Mouse (Mus musculus): ENCODE measurements around the gene Rnf222.
A peak's percentile ranks its signal among the peaks of the same experiment; 100 is the strongest.

Gene Rnf222

DNA sequence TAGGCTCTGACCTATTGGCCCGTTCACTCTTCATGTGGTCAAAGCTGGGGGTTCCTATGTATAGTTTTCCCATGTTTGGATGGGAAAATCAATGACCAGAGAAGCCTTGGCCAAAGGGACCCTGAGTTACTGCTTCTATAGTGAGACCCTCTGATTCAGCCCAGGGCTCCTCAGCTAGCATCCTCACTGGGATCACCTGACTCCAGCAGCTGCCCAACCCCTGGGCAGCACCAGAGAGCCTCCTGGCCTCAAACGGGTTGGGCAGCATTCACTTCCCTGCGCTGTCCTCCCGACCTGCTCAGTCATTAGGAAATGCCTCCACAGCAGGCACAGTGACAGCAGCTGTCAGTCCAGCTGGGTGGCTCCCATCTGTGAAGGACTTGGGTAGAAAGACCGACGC, at the start of gene Rnf222:
Rnf222 (plus strand) TSS at position 301 of the 400 bp plus-strand sequence.
- no peak for DNase-seq (ENCODE audit: low read depth, low spot score)

DNA sequence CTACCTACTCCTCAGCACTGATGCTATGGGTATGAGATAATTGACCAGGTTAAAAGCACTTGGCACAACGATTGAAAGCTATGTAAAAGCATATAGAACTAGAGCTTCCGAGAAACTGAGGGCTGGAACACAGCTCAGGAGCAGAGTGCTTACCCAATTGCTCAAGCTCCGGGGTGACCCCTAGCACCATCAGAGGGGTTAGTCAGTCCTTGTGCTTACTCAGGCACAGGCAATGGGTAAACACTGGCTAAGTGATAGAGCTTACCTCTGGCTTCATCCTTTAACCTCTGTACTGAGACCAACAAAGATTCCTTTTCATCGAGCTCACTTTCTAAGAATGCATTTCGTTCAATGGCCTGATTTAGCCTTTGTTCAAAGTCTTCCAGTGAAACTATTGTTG, 48.7 kb upstream of the Rnf222 start:
- no peak for DNase-seq (ENCODE audit: low read depth, low spot score)

DNA sequence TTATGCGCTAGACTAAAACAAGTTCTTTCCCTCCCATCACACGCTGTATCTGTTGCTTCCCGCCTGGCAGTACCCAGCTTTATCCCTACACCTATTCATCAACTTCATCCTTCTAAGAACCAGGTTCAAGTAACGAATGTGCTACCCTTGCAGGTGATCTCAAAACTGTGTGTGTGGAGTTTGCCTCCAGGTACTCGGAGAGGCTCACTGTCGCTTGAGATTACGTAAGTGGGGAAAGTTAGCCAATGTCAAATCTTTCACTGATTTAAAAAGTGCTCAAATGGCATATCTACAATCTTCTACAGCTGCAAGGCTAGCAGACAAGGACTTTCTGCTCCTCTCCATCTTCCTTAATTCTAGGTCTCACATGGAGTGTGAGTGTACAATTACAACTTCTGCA, 37.5 kb upstream of the Rnf222 start:
- no peak for DNase-seq (ENCODE audit: low read depth, low spot score)

DNA sequence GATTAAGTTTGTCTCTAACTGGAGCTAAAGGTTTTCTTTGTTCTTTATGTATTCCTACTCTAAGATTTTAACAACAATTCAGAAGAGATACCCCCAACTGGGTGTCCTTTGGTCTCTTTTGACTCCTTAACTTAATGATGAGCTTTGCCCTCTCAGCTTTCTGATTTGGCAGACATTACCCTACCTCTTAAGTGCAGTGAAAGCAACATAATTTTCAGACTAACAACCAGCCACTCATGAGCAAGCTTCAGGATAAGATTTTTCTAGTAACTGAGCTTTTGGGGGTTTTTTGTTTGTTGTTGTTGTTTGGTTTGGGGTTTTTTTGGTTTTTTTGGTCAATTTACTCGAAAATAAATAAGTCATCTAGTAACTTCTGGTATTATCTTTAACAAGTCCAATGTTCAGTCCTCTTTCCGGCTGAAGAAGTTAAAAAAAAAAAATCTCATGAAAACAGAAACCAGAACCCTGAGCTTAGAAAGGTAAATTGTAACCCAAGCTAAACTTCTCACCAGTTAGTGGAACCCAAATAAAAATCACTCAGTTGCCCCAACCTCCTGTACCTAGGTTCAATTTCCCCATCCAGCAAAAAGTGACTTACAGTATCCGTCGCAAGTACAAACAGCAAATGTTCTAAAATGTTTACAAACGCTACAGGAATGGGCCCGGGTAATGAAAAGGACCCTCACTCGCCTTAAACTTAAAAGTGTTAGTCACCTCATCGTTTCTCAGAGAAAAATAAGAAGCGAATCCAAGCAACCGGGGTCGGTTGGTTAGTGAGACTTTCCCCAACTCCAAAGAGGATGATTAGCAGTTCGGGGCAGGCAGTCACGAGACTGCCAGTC, 36.5 kb upstream of the Rnf222 start:
- no peak for DNase-seq (ENCODE audit: low read depth, low spot score)

DNA sequence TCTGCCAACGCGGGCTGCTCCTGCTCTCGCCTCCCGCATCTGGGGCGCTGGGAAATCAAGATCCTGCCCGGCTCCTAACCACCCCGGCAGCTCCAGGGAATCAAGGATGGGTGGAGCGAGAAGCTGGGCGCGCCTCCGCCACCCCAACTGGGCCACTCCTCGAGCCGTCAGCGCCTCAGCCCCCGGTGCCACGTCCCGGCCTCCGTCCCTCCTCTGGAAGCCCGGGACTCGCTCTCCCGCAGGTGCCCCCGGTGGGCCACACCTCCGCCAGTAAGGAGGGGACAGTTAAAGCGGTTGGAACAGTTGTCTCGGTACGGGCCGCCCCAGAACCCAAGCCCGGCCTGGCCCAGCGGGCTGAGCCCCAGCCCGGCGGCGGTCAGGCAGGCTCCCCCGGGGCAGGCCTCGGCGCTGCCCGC, 35.9 kb upstream of the Rnf222 start:
- peak; percentile 27 for DNase-seq (ENCODE audit: low read depth, low spot score)

DNA sequence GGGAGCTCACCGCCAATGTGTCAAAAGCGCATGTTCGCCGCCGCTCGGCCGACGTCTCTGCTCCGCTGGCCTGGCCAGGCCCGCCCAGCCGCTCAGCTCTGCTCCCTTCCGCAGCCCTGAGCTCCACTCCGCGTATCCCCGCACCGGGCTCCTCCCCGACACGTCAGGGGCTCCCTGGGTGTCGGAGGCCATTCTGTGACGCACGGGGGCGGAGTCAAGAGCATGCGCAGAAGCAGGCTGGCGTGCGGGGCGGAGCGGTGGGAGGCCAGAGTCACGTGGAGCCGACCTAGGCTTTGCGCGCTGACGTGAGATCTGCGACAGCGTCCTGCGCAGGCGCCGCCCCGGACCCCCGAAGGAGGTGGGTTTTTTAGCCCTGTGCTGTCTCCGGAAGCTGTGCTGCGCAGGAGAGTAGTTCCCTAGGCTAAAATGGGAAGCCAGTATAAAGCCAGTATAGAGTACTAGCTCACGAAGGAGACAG, 35.4 kb upstream of the Rnf222 start:
- DNase-seq (ENCODE audit: low read depth, low spot score), result peak; percentile 99

DNA sequence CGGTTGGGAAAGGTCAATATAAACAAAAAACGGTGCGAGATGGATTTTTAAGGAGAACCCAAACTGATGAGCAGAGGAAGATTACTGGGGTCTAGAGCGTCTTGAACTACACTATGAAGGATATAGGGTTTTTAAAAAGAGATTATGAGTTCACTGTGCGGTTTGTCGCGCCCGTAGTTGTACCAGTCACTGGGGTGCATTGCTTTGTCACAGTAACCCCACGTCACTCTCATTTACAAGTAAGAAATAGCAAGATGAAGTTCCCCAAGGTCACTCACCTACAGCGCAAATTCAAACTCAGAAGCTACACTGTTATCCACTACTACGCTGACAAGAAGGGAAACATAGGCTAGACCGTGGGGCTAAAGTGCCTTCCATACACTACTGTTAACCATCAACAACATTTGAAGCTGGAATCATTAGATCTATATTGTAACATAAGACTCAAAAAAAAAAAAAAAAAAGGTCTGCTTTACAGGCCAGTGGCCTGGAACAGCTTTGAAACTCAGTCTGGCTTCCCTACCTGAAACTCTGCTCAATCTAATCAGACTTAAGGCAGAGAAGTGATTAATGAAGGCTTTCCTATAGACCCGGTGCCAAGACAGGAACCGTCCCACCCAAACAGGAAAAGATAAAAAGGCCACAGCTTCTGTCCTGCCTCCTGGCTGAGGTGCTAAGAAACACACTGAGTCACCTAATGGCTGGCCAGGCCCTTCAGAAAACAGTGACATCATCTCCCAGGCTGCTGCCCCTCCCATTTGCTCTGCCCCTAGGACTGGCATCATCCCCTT, 34.5 kb upstream of the Rnf222 start:
- DNase-seq (ENCODE audit: low read depth, low spot score), result no peak

DNA sequence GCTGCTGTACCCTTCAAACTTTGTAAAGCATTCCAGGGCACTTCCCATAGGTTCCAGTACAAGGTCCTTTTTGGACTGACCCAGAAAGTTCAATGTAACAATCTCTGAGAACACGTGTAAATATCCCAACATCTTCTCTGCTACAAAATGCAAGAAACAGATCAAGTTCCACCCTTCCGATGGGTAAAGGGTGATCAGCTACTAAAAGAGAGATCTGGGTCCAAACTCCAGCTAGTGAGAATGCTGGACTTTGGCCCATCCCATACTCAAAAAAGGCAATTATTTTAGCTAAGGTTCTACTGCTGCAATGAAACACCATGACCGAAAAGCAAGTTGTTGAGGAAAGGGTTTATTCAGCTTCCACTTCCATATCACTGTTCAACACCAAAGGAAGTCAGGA, 33.7 kb upstream of the Rnf222 start:
- no peak for DNase-seq (ENCODE audit: low read depth, low spot score)

DNA sequence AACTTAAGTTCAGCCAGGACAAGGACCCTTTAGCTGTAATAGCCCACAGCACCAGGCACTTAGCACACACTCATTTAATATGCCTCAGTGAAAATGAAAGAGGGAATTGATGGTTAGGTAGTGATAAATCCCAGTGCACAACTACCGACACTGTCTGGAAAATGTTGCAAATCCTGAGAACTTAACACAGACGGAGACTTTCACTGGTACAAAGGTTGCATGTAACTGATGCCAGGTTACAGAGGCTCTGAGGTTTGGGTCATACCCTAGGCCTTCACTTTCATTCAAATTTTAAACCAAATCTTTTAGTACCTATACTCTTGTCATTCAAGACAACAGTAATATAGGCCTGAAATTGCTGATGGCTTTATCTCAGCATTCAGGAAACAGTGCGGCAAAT, 31.0 kb upstream of the Rnf222 start:
- no peak for DNase-seq (ENCODE audit: low read depth, low spot score)

DNA sequence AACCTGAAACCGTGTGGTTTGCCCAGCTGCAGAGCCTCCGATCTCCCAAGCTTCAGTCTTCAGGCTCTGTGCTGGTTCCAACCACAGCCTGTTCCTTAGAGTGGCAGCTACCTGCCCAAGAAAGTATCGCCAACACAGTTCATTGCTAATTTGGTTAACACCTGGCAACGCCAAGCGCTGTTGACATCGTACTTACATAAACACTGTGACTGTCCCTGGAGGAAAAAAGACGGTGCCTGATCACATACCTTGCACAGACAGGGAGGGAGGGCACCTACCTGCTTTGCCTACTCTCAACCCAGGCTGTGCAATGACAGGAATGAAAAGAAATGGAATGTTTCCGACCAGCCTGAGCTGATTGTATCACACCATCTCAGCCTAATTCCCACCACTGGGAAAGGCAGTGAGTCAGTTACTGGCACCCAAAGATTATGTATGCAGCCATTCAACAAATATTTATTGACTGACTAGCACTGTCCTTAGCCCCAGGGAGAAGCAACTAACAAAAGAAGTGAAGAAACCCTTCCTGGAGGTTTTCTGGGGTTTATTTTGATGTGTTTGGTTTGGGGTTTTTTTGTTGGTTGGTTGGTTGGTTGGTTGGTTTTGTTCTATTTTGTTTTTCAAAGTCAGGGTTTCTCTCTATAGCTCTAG, 28.3 kb upstream of the Rnf222 start:
- DNase-seq (ENCODE audit: low read depth, low spot score), result no peak

DNA sequence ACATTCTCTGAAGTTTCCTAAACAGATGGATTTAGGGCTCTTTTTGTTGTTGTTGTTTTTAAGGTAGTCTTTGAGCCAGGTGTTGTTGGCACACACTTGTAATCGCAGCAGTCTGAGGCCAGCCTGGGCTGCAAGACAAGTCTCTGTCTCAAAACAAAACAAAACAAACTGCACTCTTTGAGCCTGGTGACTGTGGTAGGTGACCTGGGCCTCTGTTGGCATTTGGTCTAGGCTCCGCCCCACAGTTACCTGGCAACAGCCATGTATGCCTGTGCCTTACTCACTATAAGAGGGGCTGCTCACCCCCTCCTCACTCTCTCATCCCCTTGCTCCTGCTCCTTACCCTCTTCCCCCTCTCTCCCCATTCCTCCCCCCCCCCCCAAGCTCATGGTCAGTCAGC, 26.1 kb upstream of the Rnf222 start:
- DNase-seq (ENCODE audit: low read depth, low spot score), result no peak

DNA sequence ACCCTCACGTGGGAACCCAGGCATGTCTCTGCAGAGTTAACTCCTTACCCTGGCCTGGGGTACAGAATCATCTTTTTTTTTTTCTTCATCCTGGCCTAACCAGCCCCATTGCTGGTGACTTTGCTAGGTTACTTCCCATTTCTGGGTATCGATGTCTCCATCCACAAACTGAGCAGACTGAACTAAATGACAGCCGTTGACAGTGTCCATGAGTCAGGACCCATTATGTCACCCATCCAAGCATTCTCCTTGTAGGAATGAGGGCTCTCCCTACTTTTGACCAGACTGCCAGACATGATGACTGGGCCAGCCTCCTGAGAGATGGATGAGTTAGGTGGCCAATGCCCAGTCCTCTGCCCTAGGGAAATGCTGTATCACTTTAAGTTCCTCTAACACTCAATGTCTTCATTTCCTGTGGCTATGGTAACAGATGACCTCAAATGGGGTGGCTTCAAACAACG, 24.7 kb upstream of the Rnf222 start:
- no peak for DNase-seq (ENCODE audit: low read depth, low spot score)

DNA sequence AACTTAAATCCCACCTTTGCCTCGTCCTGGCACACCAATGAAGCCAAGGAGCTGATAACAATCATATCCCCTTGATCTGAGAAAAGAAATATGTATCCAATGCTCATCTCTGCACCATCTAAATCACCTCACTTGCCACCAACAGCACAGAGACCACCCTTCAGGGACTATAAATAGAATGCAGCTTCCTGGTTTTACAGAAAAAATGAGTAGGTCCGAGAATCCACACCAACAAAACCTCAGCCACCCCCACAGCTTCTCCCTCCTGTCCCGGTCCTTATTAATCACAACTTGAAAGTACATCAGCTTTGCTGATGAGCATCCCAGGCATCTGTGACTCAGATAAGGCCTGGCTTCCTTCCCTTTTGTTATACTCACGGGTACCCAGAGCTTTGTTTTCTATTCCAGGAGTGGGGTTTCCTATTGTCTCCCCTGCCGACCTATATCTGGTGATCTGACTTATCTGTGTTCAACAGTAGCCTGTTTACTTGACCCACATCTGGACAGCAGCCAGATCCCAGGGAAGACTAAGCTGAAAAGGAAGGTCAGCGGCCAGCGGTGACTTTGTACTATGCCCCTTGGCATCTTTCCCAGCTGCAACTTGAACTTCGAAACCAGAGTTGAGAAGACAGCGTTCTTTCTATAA, 23.7 kb upstream of the Rnf222 start:
- no peak for DNase-seq (ENCODE audit: low read depth, low spot score)

DNA sequence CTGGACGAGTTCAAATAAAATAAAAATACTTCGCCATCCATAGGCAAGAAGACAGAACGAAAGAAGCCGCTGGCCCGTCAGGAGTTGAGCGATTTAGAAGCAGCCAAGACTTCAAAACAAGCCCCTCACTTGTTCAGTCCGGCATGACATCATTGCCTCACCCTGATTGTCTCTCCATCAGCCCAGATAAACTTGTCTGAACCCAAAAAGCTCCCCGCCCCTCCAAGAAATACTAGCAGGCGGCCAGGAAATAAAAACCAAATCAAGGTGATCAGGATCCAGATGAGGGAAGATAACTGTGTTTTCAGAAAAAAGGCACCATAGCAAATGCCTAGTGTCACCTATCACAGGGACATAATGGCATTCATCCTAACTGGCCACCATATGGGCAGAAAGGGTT, 17.1 kb upstream of the Rnf222 start:
- DNase-seq (ENCODE audit: low read depth, low spot score), result no peak

DNA sequence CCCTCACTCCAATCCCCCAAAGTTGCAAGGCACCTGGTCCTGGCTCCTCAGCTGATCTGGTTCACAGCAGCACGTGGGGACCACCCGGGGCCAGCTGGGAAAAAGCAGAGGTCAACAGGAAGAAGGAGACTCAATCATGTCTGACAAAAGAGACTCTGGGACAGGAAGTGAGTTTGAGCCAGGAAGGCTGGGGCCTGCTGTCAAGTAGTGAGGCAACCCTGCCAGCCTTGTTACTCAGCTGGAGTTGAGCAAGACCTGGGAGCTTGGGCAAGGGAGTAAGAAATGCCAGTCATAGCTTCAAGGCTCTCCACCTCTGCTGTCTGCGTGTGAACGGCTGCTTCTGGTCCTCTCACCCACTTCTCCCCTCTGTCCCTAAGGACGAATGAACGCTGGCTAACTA, 16.6 kb upstream of the Rnf222 start, which contains the start of gene Ndel1:
Ndel1 (minus strand) TSS at position 111 of the 400 bp plus-strand sequence.
- DNase-seq (ENCODE audit: low read depth, low spot score), result no peak

DNA sequence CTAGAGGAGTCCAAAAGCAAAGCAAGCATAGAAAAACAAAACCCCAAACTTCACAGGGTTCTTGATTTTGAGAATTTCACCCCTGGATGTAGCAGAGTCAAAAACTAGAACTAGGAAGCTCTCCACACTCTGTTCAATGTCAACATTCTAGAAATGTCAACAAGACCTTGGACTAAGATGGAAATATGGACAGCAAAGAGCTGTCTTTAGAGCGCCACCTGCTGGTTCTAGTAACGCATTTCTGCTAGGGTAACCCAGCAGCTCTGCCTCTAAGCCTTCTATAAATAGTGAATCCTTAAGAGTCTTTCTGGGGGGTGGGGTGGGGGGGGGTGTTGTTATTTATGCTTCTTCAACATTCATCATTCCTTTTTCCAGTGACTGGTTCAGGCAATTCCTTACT, 13.5 kb upstream of the Rnf222 start:
- peak; percentile 70 for DNase-seq (ENCODE audit: low read depth, low spot score)

DNA sequence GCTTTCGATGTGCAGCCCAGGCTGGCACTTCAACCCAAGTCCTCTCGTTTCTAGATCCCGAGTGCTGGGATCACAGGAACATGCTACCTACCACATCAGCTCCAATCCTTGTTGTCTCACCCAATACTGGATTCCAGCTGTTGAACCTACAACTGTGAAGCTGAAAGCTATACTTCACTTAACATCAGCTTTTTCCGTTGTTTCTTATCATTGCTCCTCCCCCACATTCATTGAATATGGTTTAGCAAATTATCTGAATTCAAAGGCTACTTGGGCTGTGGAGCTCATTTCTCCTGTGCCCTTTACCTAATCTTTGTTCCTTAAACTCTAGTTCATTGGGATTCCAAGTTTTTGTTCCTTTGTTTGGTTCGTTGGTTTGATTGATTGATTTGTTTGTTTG, 9.5 kb upstream of the Rnf222 start:
- DNase-seq (ENCODE audit: low read depth, low spot score), result no peak

DNA sequence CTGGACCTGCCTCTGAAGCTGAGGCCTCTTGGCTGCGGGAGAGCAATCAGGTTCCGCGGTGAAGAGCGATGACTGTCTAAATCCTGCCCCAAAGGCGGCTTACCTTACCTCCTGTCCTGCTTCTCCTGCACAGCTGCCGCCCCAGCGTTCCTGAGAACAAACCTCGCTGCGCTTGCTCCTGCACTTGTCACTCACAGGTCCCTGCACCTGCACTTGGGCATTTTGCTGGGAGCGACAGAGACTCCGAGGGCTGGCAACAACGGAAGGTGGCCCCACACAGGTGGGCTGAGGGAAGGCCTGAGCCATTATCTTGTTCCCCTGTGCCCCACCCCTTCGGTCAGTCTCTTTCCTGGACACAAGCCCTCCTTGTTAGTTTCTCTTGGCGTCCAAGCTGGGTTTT, 6.2 kb upstream of the Rnf222 start:
- no peak for DNase-seq (ENCODE audit: low read depth, low spot score)

DNA sequence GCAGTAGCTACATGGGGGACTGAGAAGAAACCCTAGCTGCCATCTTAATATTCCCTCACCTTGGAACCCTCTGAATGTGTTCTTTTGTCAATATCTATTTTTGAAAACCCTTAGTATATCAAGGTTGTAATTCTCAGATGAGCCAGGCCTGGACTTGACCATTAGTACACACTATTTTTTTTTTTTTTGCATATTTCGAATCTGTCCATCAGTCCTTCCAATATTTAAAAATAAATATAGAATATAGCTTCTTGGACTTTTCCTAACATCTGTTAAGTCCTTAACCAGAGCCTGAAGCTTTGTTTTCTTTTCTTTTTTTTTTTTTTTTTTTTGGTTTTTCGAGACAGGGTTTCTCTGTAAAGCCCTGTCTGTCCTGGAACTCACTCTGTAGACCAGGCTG, 4.5 kb upstream of the Rnf222 start:
- DNase-seq (ENCODE audit: low read depth, low spot score), result no peak

DNA sequence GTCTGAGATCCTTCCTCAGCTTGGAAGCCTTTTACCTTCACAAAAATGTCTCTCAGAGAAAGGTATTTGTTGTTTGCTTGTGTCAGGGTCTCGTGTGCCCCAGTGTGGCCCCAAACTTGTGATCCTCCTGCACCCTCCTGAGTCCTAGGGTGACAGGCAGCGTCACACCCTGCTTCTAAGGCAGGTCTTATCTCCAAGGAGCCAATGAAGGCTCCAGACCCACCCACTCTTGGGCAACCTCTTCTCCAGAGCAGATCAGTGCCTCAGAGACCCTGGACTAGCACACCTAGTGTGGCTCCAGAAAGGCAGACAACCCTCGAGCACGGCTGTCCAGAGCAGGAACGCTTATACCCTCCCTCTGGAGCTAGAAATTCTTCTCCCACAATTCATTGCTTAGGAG, 4.0 kb upstream of the Rnf222 start:
- DNase-seq (ENCODE audit: low read depth, low spot score), result no peak

DNA sequence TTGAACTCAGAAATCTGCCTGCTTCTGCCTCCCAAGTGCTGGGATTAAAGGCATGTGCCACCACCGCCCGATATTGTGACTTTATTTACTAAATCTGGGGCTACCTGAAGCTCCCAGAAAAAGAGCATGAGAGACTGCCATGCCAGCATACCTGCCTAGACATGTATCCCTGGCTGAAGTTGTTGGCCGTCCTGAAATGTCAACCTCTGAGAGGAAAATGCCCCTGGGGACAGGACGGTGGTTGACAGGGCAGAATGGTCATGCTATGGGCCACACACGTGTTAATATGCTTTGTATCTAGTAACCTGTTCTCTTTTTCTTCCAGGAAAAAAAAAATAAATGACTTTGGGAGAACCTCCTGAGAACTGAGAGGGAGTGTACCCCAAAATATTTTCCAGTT, 2.3 kb upstream of the Rnf222 start:
- DNase-seq (ENCODE audit: low read depth, low spot score), result no peak

DNA sequence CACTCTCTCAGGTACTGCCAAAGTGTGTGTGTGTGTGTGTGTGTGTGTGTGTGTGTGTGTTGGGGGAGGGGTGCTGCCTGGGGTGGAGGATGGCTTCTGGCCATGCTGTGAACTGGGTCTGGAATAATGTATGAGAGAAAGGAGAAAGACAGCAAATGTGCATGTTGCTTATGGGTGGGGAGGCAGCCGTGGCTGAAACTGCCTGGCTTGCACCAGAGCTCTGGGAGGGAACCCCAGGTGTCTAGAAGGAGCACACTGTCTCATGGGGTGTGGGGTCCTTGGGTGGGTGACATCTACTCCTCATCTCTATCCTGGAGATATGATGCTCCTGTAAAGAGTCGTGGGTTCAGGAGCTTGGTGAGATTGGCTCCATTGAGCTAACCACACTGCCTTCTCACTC, 300 bp downstream of the Rnf222 start:
- no peak for DNase-seq (ENCODE audit: low read depth, low spot score)

Data from forelimb bud, embryonic 11.5 days (tissue).